Mouse (Mus musculus): ENCODE measurements around the gene Ttc16. TPM values are rescaled to one million over a fixed set of nuclear protein-coding genes. Genes with fewer than 3 reads are reported as not detected.

Ttc16 gene
- not detected for total RNA-seq (2023)

GRCm38 (mm10) chr2:32775359-32776074, at the start of gene Ttc16, which contains the start of gene Ptrh1:
TSS of gene Ttc16 (minus strand) at chr2:32775633.
TSS of gene Ptrh1 (plus strand) at chr2:32775786.

GRCm38 (mm10) chr2:32784048-32784681, 8.7 kb upstream of the Ttc16 start, which contains the start of gene Cfap157:
TSS of gene Cfap157 (minus strand) at chr2:32784428.

GRCm38 (mm10) chr2:32757056-32757845, 18.2 kb downstream of the Ttc16 start, which contains the start of gene Tor2a:
TSS of gene Tor2a (plus strand) at chr2:32757234.

GRCm38 (mm10) chr2:32740916-32741272, 34.5 kb downstream of the Ttc16 start, which contains the start of gene 6330409D20Rik:
TSS of gene 6330409D20Rik (minus strand) at chr2:32741016.

GRCm38 (mm10) chr2:32720681-32721229, 54.7 kb downstream of the Ttc16 start, which contains the start of gene Sh2d3c:
TSS of gene Sh2d3c (plus strand) at chr2:32721055.

GRCm38 (mm10) chr2:32712934-32713817, 62.3 kb downstream of the Ttc16 start, which contains the start of gene Cdk9:
TSS of gene Cdk9 (minus strand) at chr2:32713076.

Other genes with a start within 250 kb of the Ttc16 start
- gene Fam102a, start 240.3 kb downstream of the Ttc16 start, total RNA-seq (2023) = 10 to 100 TPM; 18.9 to 19.9 TPM
- gene Dpm2, start 204.8 kb downstream of the Ttc16 start, total RNA-seq (2023) = 10 to 100 TPM; 57.0 to 70.0 TPM
- gene Pip5kl1, start 200.8 kb downstream of the Ttc16 start, total RNA-seq (2023) = under 1 TPM in 1 of 2 experiments, not detected in 1; 0.45 TPM
- not detected for gene 9430097D07Rik, start 199.9 kb downstream of the Ttc16 start, total RNA-seq (2023)
- 10 to 100 TPM; 44.7 to 45.7 TPM for gene St6galnac4, start 188.5 kb downstream of the Ttc16 start, total RNA-seq (2023)
- 10 to 100 TPM; 40.6 to 40.8 TPM for gene St6galnac6, start 175.9 kb downstream of the Ttc16 start, total RNA-seq (2023)
- gene Ak1, start 153.9 kb downstream of the Ttc16 start, total RNA-seq (2023) = under 1 TPM; 0.43 to 0.45 TPM
- gene Eng, start 129.0 kb downstream of the Ttc16 start, total RNA-seq (2023) = 10 to 100 TPM; 25.0 to 28.9 TPM
- gene Fpgs, start 71.5 kb downstream of the Ttc16 start, total RNA-seq (2023) = 1 to 10 TPM; 6.6 to 9.1 TPM
- gene Cdk9, start 62.6 kb downstream of the Ttc16 start, total RNA-seq (2023) = 100 to 1,000 TPM; 175 to 202 TPM
- 100 to 1,000 TPM in 1 of 2 experiments, 10 to 100 TPM in 1; 91.5 to 106 TPM for gene Sh2d3c, start 54.6 kb downstream of the Ttc16 start, total RNA-seq (2023)
- gene 6330409D20Rik, start 34.6 kb downstream of the Ttc16 start, total RNA-seq (2023) = not detected
- gene Tor2a, start 18.4 kb downstream of the Ttc16 start, total RNA-seq (2023) = 10 to 100 TPM; 22.6 to 23.5 TPM
- gene Ptrh1, start 153 bp upstream of the Ttc16 start, total RNA-seq (2023) = 1 to 10 TPM; 2.8 to 5.7 TPM
- not detected for gene Cfap157, start 8.8 kb upstream of the Ttc16 start, total RNA-seq (2023)
- gene Stxbp1, start 71.6 kb upstream of the Ttc16 start, total RNA-seq (2023) = 1 to 10 TPM; 2.7 to 2.9 TPM
- gene Fam129b, start 100.5 kb upstream of the Ttc16 start, total RNA-seq (2023) = 10 to 100 TPM; 62.1 to 72.3 TPM
- 100 to 1,000 TPM; 198 to 233 TPM for gene Rpl12, start 185.9 kb upstream of the Ttc16 start, total RNA-seq (2023)
- gene Lrsam1, start 186.0 kb upstream of the Ttc16 start, total RNA-seq (2023) = 10 to 100 TPM; 17.5 to 20.1 TPM
- 10 to 100 TPM in 1 of 2 experiments, 1 to 10 TPM in 1; 6.7 to 10.7 TPM for gene Slc2a8, start 206.4 kb upstream of the Ttc16 start, total RNA-seq (2023)